Mouse (Mus musculus): ENCODE measurements around the gene Nipbl. TPM values are rescaled to one million over a fixed set of nuclear protein-coding genes. Genes with fewer than 3 reads are reported as not detected.
"Not testable (repeated sequence)": the region's sequence is repeated elsewhere in the genome, so short reads cannot be mapped to it uniquely, and the experiment has no call there.

The Nipbl gene
- total RNA-seq, 2 experiments from 2014 or later: 34.0 to 35.3 TPM

GRCm38 (mm10) chr15:8291251-8291650 lies 153.0 kb downstream of the Nipbl start:
- peak; percentile 44 for DNase-seq

- no peak for DNase-seq
Observed at GRCm38 (mm10) chr15:8282155-8282554, 162.1 kb downstream of the Nipbl start.

- DNase-seq: no peak
Observed at GRCm38 (mm10) chr15:8281701-8282100, 162.6 kb downstream of the Nipbl start.

- DNase-seq: peak; percentile 89
Observed at GRCm38 (mm10) chr15:8279929-8280610, 164.2 kb downstream of the Nipbl start.

GRCm38 (mm10) chr15:8279320-8279779 lies 164.9 kb downstream of the Nipbl start:
- DNase-seq: peak; percentile 47

- not testable (repeated sequence) for DNase-seq
Observed at GRCm38 (mm10) chr15:8277916-8278315, 166.3 kb downstream of the Nipbl start.

- DNase-seq: no peak
Observed at GRCm38 (mm10) chr15:8271952-8272351, 172.3 kb downstream of the Nipbl start.

GRCm38 (mm10) chr15:8268231-8268630 lies 176.0 kb downstream of the Nipbl start:
- no peak for DNase-seq

GRCm38 (mm10) chr15:8267211-8267610 lies 177.1 kb downstream of the Nipbl start:
- no peak for DNase-seq

GRCm38 (mm10) chr15:8265946-8266345 lies 178.3 kb downstream of the Nipbl start:
- DNase-seq: no peak

Other genes with a start within 250 kb of the Nipbl start
- not detected for gene Gm2310, start 75.5 kb upstream of the Nipbl start, total RNA-seq (2021)

Data from heart, postnatal 4 days (tissue).